Mouse (Mus musculus) cerebellum, postnatal 10 days (tissue): ENCODE measurements at regions not wholly inside any gene's neighbourhood (a gene's known extent, or its start where the extent isn't known, plus 50 kb on each side); places are given as distances from the start of the nearest gene placed in this dataset.
"Not testable (repeated sequence)": the region's sequence is repeated elsewhere in the genome, so short reads cannot be mapped to it uniquely, and the experiment has no call there.

Source experiments
- DNase-seq, 2 experiments: peaks; one replicate each; pipeline ENCODE4 v3.0.0; 2021; ENCODE audit warnings: mixed read lengths in 2 of 2

DNA sequence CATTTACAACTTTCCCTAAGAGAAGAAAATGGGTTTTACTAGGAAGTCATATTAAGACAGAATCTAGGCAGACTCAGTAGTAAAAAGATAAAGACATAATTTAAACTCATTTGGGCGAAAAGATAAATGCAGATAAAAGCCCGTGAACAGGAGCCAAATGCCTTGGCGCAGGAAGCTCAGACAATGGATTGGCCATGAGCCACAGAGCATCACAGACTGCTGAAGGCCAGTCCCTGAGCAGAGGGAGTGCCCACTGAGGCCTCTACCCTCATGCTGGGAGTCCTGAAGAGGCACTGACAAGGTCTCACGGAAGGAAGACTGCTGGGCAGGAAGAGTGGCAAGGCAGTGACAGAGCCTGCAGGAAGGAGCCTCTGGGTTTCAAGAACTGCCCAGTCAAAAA is 136.0 kb upstream of the Ttc29 start:
- DNase-seq = peak; percentile 21 to 25

DNA sequence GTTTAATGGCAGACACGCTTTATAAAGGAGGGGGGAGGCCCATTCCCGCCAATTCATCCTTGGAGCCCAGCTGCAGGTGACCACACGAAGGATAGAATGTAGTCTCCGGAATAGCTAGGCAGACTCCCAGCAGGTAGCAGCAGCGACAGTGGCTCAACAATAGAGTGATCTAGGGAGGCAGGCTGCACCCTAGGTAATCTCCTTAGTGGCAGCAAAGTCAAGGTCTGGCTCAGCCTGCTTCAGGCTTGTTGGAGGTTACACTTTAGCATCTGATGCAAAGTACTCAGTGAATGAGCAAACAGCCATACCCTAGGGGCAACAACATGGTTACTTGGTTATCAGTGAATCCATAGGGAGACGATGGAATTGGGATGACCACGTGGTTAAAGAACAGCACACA is 131.7 kb upstream of the Ttc29 start:
- not testable (repeated sequence) for DNase-seq

DNA sequence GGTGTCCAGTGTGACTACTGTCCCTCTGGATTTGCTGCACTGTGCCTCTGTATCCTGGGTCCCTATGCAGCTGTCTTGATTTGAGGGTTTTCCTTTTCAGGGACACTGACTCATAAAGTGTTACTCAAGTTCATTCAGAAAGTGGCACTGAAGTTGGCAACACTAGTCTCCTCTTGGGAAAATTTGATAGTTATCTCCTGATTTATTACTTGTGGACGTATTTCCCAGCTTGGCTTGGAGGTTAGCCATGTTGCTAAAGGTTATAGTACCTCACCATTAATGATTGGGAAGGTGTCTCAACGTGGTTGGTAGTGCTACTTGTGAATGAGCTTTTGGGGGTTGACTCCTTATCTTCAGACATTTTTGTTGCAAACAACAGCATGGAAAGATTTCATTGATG is 130.1 kb upstream of the Ttc29 start:
- DNase-seq = no peak

DNA sequence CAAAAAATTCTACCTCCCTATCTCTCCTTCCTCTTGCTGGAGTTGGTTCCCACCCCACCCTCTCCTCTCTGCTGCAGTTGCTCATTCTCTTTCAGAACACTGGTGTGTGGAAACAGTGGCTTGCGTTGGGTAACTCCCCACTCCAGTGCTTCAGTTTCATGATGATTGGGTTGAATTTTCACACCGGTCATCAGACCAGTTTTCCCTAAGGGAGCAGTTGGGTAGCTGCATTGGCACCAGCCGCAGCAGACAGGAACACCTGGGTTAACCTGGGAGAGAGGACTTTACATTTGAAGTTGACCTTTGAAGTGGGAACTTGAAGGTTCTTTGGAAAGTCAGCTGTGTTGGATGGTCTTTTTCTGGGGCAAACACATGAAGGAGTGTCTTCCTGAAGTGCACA is 126.7 kb upstream of the Ttc29 start:
- no peak for DNase-seq

DNA sequence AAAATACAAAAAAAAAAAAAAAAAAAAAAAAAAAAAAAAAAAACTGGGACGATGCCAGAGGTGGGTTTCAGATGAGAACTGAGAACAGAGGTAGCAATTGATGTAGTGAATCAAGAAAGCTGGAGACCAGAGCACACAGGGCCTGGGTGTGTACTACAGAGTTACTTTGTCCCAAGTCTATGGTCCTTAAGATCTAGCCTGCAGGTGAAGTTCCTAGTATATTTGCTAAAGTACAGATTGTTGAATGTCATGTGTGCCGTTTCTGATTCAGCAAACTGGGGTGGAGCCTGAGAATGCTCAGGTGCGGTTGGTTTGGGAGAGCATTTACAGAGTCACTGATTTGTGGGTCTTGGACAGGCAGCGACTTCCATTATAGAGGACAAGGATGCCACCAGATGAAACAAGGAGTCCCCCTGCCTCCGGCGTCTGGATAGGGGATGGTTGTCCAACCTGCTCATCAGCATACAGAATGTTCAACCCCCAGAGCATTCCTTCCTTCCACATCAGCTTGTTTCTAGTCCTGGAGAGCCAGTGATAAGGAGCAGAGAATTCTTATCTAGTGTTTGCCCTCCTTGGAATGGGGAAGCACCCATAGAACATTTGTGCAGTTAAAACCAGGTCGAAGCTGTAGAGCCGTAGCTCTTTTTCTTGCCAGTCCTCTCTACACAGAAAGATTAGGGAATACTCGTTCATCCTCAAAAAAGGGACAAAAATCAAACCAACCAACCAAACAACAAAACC is 122.5 kb upstream of the Ttc29 start:
- no peak for DNase-seq

DNA sequence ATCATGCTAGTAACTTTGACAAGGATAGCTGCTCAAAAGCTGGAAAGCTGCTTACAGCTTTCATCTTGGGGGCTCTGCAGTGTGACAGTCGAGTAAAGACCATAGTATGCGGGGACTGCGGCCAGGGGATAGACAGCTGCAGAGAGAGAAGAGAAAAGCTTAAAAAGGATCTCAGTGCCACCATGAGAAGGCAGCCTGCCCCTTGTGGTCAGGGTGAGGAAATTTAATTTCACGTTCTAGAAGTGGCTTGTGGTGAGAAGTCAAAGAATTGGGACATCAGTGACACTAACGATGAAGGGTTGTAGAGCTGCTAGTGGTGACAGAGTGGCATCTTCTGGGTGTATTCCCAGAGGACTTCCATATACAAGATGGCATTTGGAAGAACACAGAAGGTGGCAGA is 116.7 kb upstream of the Ttc29 start:
- DNase-seq = no peak

DNA sequence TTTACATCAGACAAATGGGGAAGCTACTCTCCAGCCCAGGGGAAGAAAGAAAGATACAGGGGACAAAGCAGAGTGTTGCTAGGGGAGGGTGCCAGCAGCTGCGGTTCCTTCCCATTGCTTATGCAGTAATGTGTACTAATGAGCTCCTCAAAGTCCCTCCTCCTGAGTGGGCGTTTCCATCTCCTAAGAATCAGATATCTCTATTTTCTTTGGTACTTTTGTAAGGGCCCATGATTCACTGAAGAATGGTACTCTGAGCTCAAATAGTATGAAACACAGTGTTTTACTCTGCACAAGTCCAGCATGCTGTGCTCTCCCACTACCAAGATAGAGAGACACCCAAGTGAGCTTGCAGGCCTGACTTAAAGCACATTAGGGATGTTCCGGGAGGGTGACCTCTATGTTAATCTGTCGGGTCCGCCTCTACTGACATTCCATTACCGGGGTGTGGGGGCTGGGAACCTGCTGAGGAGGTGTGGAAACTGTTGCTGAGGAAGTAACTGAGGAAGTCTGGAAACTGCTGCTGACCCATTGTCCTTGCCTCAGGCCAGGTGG is 114.8 kb upstream of the Ttc29 start:
- no peak for DNase-seq

DNA sequence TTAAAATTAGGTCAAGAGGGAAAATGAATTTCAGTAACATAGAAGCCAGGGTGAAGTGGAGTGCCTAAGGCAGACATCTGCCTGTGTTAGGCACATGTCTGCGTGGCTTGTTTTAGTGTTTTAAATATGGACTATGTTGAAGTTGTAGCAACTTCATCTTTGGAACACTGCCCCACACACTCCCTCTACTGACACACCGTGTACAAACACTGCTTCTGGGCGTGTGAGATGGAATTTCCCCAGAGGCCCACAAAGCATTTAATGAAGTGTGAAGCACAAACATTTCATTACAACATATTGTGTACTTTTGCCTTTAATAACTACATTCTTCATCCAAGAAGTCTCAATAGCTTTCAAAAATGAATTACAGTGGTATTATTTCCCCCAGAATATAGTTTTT is 114.0 kb upstream of the Ttc29 start:
- no peak for DNase-seq

DNA sequence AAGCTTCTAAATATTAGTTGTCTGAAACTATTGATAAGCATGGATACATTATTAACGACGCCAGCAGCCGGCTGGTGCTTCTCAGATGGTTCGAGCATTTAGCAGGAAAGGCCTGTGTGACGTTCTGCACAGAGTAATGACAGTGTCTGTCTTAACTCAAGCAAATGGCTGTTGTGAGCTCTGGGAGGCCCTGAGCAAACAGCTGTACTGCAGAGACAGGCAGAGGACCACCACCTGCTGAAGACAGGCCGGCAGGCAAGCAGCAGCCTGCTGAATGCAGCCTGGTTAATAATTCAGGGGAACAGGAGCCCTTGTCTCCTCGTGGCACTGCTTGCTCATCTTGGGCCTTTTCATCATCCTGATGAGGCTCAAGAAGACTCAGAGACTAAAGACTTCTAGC is 105.8 kb upstream of the Ttc29 start:
- no peak for DNase-seq

DNA sequence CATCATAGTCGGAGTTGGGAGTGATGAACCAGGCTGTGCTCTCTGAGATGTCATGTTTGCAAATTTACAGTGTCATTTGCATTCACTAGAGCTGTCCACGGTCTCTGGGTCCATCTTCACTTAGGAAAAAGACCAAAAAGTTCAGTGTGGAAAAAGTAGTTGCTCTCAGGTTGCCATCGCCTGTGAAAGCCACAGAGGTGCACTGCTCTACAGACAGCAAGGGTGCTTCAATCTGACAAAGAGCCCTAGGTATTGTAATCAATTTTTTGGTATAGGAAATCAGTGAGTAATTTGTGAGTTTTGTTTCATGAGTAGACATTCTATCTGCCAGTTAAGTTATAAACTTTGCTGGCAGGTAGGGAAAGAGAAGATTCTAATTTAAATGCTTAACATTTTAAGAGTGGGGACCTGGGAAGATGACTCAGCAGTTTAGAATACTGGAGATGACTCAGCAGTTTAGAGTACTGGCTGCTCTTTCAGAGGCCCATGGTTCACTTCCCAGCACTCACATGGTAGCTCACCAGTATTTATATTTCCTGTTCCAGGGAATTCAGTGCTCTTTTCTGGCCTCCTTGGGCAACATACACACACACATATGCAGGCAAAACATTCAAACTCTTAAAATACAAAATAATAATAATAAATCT is 103.0 kb upstream of the Ttc29 start:
- no peak for DNase-seq

DNA sequence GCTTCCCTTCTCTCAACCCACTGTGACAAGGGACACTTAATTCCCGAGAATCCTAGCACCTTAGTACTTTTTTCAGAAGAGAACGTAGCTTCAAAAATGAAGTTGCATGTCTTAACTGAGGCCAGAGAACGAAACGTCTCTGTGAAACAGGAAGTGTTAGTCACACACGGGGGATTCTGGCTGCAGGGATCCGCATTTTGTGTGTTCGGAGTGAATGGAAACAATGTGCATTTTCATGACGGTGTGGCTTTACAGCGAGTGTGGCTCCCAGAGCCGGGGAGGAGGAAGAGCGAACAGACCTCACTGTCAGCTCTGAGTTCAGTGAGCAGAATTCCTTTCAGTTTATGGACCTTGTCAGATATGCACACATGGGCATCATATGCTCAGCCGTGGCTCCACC is 100.0 kb upstream of the Ttc29 start:
- DNase-seq = no peak

DNA sequence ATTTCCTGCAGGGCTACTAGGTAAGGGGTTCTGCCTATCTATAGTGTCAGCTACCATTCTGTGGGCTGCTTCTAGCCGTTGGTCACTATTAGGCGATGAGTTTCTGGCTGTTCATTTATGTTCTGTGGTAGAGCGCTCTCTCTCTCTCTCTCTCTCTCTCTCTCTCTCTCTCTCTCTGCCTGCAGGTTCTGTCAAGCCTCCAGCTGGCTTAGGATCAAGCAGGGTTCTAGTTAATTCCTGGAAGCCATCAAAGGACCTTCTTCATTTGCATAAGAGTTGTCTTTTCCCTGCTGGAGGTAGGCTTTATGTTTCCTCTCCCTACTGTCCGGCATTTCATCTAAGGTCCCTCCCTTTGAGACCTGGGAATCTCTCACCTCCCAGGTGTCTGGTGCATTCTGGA is 98.6 kb upstream of the Ttc29 start:
- DNase-seq = peak; percentile 58 to 73

DNA sequence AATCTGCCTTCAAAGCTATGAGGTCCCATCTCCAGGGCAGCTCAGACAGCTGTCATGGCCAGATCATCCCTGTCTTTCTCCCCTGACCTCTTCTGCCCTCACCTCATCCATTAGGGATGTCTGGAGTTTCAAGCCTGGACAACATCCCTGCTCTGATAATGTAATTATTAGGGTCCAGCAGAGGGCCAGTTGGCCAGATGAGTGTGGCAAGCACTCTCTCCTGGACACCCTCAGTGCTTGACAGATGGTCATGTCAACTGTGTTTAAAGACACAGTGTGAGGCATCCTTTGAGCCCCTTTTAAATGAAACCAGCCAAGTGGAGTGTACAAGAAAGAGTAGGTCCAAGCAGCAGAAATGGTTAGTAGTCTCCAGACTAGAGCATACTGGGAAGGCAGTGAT is 95.9 kb upstream of the Ttc29 start:
- DNase-seq = peak; percentile 48 to 67

DNA sequence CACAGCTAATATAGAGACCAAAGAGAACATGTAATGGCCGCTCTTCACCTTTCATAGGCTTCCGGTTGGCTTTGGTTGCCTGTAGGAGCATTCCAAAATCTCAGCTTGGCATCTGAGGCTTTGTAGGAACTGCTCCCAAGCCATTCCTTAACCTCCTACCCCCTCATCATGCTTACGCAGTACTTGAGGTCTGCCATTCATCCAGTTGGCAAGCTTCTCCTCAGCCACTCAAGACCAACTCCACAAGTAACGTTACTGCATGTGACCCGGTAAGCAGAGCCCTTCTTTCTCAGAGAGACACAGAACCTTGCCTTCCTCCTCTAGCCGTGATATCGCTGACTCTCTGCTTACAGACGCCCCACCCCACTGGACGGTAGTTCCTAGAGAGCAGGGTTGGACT is 94.6 kb upstream of the Ttc29 start:
- no peak for DNase-seq

DNA sequence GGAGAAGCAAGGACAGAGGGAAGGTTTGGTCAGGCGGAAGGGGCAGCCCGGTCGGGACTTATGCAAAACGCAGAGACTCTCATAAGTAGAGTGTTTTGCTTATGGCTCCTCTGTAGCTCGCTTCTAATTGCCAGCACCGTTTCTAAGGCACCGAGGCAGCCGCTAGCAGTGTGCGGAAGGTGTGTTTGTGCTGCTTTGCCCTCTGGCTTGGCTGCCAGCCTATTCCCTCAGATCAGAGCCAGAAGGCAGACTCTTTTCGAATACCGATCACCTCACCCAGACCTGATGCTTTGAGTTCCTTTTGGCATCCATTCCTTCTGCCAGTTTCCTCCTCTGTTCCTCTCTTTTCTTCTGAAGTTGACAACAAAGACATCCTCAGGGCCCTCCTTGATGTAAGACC is 93.4 kb upstream of the Ttc29 start:
- DNase-seq = peak; percentile 69 to 78

DNA sequence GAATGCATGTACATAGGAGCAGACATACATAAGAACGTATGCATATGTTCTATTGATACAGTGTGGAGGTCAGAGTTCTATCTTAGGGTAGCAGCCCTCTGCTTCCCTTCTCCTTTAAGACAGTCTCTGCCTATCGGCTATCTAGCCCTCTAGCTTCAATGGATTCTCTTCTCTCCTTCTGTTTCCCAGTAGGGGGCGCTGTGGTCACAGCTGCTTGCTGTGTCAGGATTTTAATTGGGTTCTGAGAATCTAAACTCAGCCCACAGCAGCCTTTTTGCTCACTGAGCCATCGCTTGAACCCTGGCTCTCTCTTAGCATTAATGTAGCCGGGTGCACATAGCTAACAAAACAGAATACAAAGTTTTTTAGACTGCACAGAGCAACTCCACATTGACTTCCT is 88.8 kb upstream of the Ttc29 start:
- peak; percentile 46 to 59 for DNase-seq

DNA sequence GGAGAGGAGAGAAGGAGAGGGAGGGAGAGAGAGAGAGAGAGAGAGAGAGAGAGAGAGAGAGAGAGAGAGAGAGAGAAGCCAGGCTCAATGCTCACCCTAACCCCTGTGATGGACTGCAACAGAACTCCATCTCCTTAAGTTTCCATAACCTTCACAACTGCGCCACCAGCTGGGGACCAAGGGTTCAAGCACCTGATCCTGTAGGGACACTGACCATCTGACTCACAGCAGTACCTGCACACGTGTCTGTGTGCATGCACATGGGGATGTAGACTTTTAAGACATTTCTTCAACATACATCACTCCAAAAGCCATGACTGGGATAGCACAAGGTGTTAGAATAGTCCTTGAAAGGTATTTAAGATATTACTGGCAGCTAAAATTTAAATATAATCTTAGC is 85.2 kb upstream of the Ttc29 start:
- DNase-seq = peak; percentile 72 to 73

DNA sequence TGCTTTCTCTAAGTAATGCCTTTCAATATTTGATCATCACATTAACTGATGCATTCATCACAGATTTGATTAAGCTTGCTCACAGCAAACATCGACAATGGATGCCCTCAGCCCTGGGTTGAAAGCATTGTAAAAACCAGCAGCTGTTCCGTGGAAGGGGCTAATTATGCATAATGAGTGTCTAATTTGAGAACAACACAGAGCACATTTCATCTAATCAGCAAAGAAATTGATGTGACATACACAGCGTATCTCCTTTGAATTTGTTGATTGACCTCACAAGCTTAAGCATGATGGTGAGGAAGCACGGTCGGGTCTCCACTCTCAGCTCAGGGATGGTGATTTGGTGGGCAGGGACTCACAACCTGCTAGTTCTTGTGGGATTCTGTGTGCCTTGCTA is 84.0 kb upstream of the Ttc29 start:
- no peak for DNase-seq

DNA sequence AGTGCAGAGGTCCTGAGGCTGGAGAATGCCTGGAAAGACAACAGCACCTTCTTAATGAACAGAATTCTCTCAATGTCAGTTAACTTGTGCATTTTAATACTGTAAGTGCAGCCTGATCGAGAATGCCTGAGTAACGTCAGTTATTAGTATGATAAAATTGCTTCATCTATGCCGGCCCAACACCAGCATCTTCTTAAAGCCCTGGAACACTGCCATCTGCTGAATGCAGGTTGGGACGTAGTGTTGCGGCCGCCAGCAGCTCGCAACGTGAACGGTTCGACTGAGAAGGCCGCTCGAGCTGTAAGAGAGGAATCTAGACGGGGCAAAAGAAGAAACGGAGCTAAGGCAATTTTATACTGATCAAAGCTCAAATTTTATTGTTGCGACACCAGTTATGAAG is 73.6 kb upstream of the Ttc29 start:
- DNase-seq = not testable (repeated sequence)

DNA sequence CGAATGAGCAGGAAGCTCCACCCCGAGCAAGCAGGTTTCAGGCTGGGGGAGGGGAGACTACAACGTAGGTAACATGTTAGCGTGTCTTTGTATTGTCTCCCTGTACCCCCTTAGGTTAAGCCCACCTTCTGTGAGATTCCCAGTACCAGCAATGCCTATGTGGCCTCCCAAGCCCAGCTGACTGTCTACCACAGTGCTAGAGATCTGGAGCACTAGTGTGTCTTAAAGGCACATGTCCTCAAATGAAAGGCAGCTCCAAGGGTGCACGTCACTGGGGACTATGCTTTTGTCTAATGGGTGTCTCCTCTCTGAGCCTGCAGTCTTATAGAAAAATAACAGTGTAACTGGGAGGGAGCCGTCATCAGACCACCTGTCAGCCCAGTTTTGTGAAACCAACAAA is 65.9 kb upstream of the Ttc29 start:
- no peak for DNase-seq

DNA sequence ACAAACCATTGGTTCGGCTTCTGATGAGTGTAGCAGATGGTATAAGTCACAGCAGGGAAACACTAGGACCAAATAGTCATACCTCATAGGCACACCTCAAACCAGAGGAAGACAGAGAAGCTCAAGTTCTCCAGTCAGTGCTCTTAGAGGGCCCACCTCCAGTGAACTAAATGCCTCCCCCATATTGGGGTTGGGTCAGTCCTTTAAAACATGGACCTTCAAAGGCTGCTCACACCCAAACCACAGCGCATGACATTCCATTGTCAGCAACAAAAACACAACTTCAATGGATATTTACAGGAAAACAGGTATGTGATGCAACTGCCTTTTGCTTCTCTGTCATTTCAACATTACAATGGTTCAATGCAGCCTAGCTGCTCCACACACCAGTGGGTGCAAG is 65.1 kb upstream of the Ttc29 start:
- no peak for DNase-seq

DNA sequence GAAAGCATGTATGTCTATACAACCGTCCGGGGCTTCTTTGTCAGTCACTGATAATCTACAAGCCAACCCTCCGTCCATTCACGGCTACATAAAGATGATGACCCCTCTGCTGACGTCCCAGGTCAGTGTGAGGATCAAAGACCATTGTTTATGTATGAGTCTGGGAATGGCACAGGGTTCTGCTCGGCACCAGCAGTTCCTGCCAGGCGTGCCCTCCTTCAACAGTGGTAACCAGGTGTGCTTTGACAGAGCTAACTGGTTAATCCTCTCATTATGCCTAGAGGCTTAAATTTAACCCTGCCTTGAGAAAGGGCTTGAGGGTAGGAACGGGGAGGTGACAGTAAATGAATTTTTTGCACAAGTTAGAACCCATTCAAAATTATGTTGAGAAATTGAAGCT is 58.2 kb upstream of the Ttc29 start:
- no peak for DNase-seq

DNA sequence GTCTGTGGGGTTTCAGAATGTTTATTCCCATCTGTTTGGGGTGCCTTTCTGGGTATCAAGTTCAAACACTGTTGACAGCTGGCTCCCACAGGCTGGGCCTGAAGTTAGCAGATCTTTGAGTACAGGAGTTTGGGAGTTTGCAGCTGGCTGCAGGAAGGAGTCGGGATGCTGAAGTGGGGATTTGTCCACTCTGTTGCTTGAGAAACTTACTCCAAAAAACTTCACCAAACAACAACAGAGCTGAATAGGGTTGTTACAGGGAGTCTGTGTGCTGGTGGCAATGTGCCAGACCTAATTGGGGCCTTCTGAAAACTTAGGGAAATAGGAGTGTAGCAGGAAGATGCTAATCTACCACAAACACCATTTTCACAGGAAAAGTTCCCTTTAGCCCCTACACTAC is 51.1 kb upstream of the Ttc29 start:
- DNase-seq = peak in 1 of 2 experiments; percentile 7

DNA sequence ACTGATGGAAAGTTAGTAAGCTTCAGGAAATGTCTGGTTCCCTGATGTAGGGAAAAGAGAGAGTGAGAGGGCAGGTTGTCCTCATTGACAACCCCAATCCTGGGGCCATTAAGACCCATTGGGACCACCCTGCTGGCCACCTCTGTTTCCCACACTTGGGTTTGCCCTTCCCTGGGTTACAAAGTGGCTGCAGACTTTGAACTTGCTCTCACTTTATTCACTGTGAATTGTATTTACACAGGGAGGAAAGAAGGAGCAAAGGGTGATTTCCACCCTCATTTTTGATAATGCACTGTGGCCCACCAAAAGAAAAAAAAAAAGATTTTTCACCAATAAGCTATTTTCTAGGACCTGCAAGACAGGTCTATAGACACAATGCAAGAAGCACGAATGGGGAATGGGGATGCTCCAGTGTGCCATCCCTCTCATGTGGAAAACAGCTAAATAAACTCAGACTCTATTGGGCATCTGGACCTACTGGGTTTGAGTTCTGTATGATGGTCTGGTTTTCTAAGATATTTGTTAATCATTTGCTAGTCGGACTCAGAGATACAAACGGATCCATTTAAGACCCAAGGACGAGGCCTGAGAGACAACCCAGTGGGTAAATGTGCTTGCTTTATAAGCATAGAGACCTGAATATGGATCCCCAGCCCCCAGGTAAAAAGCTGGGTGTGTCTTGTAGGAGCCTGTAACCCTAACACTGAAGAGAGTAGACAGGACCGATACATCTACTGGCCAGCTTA is 50.2 kb upstream of the Ttc29 start:
- DNase-seq = no peak
